Mouse (Mus musculus) heart, embryonic 14.5 days (tissue): ENCODE results near the gene Entr1. TPM values are rescaled to one million over a fixed set of nuclear protein-coding genes. Genes with fewer than 3 reads are reported as not detected.
"Not testable (repeated sequence)": the region's sequence is repeated elsewhere in the genome, so short reads cannot be mapped to it uniquely, and the experiment has no call there.

Source experiments
- ATAC-seq: fragments of 200-750 bp; cut with Nextera tagmentation; 2 replicates; pipeline ENCODE4 v1.8.0; 2017; ENCODE audit warnings: low read depth, moderate TSS enrichment; ENCODE audit not compliant: insufficient number of reproducible peaks, insufficient read depth, low FRiP score
- H3K27ac ChIP-seq, 2 experiments: fragments of 200-500 bp in 1 of 2; fragments of 300-500 bp in 1 of 2; sonication (generic) in 1 of 2; replicated peaks in 1 of 2; 2 replicates each; pipeline ENCODE4 v1.5.1; 2012 to 2014; ENCODE audit warnings: low read depth in 2 of 2, low read length in 2 of 2, control low read depth in 1 of 2, mild to moderate bottlenecking in 1 of 2, mixed read lengths in 1 of 2; ENCODE audit not compliant: control insufficient read depth in 1 of 2, insufficient read depth in 1 of 2
- H3K27me3 ChIP-seq: fragments of 300-500 bp; sonication (generic); 2 replicates; pipeline ENCODE4 v1.6.1; 2014; ENCODE audit warnings: mild to moderate bottlenecking, low read length, control low read depth; ENCODE audit not compliant: control insufficient read depth, insufficient read depth
- H3K36me3 ChIP-seq: fragments of 300-500 bp; sonication (generic); 2 replicates; pipeline ENCODE4 v1.6.1; 2014; ENCODE audit warnings: mild to moderate bottlenecking, control low read depth, low read length, mixed read lengths; ENCODE audit not compliant: control insufficient read depth, insufficient read depth
- H3K4me1 ChIP-seq, 2 experiments: fragments of 200-500 bp in 1 of 2; fragments of 300-500 bp in 1 of 2; sonication (generic) in 1 of 2; 2 replicates each; pipeline ENCODE4 v1.6.1; 2012 to 2014; ENCODE audit warnings: low read length in 2 of 2, control low read depth in 1 of 2, mixed read lengths in 1 of 2; ENCODE audit not compliant: control insufficient read depth in 2 of 2, insufficient read depth in 2 of 2
- H3K4me2 ChIP-seq: fragments of 300-500 bp; sonication (generic); 2 replicates; pipeline ENCODE4 v1.6.1; 2014; ENCODE audit warnings: mild to moderate bottlenecking, low read length
- H3K4me3 ChIP-seq, 2 experiments: fragments of 200-500 bp in 1 of 2; fragments of 300-500 bp in 1 of 2; sonication (generic) in 1 of 2; 2 replicates each; pipeline ENCODE4 v1.5.1; 2012 to 2014; ENCODE audit warnings: low read length in 2 of 2, mild to moderate bottlenecking in 2 of 2, control low read depth in 1 of 2, low read depth in 1 of 2, moderate library complexity in 1 of 2; ENCODE audit not compliant: control insufficient read depth in 1 of 2, insufficient read depth in 1 of 2
- H3K9ac ChIP-seq: fragments of 300-500 bp; sonication (generic); 2 replicates; pipeline ENCODE4 v1.6.1; 2014; ENCODE audit warnings: mild to moderate bottlenecking, low read length
- H3K9me3 ChIP-seq: fragments of 300-500 bp; sonication (generic); 2 replicates; pipeline ENCODE4 v1.6.1; 2016; ENCODE audit warnings: low read length, control low read depth; ENCODE audit not compliant: control insufficient read depth
- WGBS: fragments of 180-500 bp; shearing (Covaris S2); extraction: QIAGEN DNeasy Blood & Tissue Kit; methylation state at CpG from one replicate; pipeline ENCODE4 v1.1.7; 2014; 5-methylcytosine and 5-hydroxymethylcytosine counted together
- polyA plus RNA-seq: library from polyadenylated mRNA; unstranded; fragments of >200 nt; fragmentation: Nextera tagmentation; extraction: Ambion mirVana; gene quantifications from 2 replicates; pipeline ENCODE4 v1.2.1, GENCODE M21; 2014

Entr1 gene
- polyA plus RNA-seq, 1 experiment from 2014 or later, result 75.6 TPM

DNA sequence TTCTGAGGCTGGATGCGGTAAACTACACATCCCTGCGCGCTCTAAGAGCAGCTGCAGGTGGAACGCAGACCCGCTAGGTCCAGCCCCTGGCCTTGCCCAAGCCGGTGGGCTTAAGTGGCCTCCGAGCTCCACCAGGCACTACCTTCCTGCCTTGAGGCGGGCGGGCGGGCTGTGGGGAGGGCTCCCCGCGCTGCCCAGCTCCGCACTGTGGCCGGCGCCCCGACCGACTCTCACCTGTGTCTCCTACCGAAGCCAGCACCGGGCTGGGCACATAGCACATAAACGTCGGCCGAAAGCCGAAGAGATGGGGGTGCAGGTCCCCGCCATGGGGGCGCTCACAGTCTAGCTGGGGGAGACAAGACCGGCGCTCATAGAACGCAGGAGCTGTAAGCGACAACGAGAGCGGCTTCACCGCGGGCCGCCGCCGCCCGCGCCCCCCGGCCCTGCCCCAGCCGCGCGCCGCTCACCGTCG, 398 bp downstream of the Entr1 start:
- Histone ChIP-seq H3K27me3 (no peaks in the 10 kb centered on the region), H3K27ac (peak overlapping the region in 1 of 2 experiments; percentile 70; a peak in 2 of 4 replicates), H3K36me3 (peaks cover 75% of the 10 kb centered on the region), H3K4me3 (peak overlapping the region; percentile 94 to 97), H3K9ac (peak overlapping the region; percentile 96), H3K4me2 (peak overlapping the region; percentile 90), H3K9me3 (no peaks in the 10 kb centered on the region), H3K4me1 (peaks cover 5 to 15% of the 10 kb centered on the region in 2 experiments)
- peak; percentile 14; the same call in 1 of the 2 replicates for ATAC-seq
- WGBS, result under 1% methylated on average over 35 of the region's 45 CpGs

DNA sequence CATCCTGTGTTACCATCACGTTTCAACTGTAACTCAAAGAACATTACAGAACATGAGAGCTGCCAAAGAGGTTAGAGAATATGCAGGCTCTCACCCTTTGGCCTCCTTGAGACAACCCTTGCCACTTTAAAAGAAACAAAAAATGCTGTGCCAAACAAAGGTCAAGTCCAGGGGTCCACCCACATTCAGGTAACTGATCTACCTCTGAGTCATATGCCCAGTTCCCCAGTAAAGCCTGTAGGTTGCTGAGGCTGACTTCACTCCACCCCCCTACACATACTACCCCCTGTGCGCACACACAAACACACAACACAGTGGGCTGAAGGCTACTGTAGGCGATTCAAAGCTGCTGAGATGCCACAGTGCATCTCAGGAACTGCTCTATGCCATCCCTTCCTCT, 1.4 kb downstream of the Entr1 start:
- Histone ChIP-seq H3K27ac (no peak overlapping the region), H3K9ac (peak overlapping the region; percentile 96), H3K9me3 (no peaks in the 10 kb centered on the region), H3K27me3 (no peaks in the 10 kb centered on the region), H3K36me3 (peaks cover 75% of the 10 kb centered on the region), H3K4me3 (no peak overlapping the region), H3K4me2 (peak overlapping the region; percentile 90), H3K4me1 (peaks cover 5 to 15% of the 10 kb centered on the region in 2 experiments)
- 80% methylated on average over 3 of the region's 3 CpGs for WGBS
- no peak for ATAC-seq

DNA sequence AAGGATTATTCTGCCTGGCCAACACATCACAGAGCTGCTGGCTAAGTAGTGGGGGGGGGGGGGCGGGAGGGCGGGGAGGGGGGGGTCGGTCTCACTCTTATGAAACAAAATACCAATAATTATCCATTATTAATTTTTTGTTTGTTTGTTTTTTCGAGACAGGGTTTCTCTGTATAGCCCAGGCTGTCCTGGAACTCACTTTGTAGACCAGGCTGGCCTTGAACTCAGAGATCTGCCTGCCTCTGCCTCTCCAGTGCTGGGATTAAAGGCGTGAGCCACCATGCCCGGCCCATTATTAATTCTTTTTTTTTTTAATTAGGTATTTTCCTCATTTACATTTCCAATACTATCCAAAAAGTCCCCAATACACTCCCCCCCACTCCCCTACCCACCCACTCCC, 8.2 kb downstream of the Entr1 start:
- not testable (repeated sequence) for H3K27me3 ChIP-seq, H3K9me3 ChIP-seq, ATAC-seq, H3K4me1 ChIP-seq
- H3K4me3 ChIP-seq, result peak overlapping the region; percentile 61 to 80
- H3K36me3 ChIP-seq, result peaks cover 69% of the 10 kb centered on the region
- peak overlapping the region in 1 of 2 experiments; percentile 44; a peak in 2 of 4 replicates for H3K27ac ChIP-seq
- peak overlapping the region; percentile 82 for H3K9ac ChIP-seq
- 28% methylated on average over 6 of the region's 6 CpGs for WGBS
- H3K4me2 ChIP-seq, result peak overlapping the region; percentile 89

DNA sequence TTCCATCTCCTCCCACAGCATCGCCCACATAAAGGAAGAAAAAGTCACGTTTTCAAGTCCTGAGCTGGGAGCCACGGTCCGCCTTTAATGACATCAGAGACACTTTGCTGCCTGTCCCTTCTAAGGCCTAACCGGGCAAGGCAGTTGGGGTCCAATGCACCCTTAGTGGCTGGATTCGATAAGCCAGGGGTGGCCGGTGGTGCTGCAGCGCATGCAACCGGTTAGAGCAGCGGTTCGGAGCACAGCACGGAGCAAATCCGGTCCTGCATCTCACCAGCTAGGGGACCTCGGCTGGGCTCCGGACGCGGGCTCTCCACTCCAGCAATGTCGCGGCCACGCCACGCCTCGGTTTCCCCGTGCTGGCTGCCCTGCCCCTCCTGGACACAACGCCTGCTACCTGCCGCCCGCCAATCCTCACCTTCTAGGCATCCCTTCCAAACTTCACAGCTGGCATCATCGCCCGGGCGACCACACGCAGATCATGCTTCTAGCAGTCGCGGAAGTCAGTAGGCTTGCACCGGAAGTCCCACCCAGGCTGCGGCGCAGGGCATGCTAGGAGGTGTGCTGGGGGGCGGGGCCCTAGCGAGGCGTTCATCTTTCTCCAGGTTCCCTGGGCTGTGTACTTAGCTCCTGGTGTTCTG, 8.9 kb downstream of the Entr1 start, which contains the start of gene Snapc4:
TSS of gene Snapc4 (minus strand) at position 523 of the 641 bp plus-strand sequence.
- H3K4me1 ChIP-seq, result peaks cover 0 to 5% of the 10 kb centered on the region in 2 experiments; a peak in 1 of 4 replicates
- peaks cover 69% of the 10 kb centered on the region for H3K36me3 ChIP-seq
- under 1% methylated on average over 38 of the region's 38 CpGs for WGBS
- peak within 1 kb of the TSS; percentile 82 for H3K9ac ChIP-seq
- no peaks in the 10 kb centered on the region for H3K27me3 ChIP-seq
- peak; percentile 90 for ATAC-seq
- no peaks in the 10 kb centered on the region for H3K9me3 ChIP-seq
- H3K4me2 ChIP-seq, result peak within 1 kb of the TSS; percentile 89
- H3K27ac ChIP-seq, result peak within 1 kb of the TSS; percentile 19 to 44; a peak in 2 of 4 replicates
- H3K4me3 ChIP-seq, result peak within 1 kb of the TSS; percentile 61 to 80

DNA sequence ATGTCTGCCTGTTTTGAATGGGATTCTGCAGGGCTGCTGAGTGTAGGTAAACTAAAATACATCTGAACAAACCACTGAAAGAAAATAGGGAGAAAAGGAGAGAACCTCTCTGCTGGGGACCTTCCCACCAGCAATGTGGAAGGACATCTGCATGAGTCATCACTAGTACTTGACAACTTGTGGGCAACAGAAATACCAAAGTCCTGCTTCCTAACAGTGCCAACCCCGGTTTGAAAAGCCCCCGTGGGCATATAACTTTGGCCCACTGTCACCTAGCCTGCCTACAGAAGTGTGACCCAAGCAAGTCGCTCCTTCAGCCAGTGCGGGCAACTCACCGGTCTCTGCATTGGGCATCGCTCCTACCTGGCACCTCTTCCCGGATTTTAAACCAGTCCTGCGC, 16.7 kb downstream of the Entr1 start:
- Histone ChIP-seq H3K4me3 (no peak overlapping the region), H3K36me3 (peaks cover 99% of the 10 kb centered on the region), H3K4me1 (no peaks in the 10 kb centered on the region), H3K4me2 (no peak overlapping the region), H3K27ac (no peak overlapping the region), H3K9me3 (no peaks in the 10 kb centered on the region), H3K27me3 (no peaks in the 10 kb centered on the region), H3K9ac (no peak overlapping the region)
- no peak for ATAC-seq
- WGBS, result 93% methylated on average over 8 of the region's 8 CpGs

DNA sequence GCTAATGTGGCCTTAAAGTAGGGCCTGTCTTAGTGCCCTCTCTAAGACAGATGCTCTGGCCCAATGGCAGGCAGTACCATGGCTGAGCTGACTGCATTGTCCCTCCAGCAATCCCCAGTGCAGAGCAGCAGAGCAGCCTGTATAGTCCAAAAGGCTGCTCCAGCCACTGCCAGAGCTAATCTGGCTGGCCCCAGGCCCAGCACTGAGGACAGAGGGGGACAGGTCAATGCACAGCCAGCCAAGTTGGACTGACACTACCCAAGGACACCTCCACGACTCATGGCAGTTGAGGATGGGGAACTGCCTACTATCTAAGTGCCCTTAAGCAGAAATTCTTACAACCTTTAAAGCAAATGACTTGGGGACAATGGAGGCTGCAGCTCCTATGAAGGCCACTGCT, 20.5 kb downstream of the Entr1 start:
- 88% methylated on average over 1 of the region's 1 CpGs for WGBS
- H3K9me3 ChIP-seq, result no peaks in the 10 kb centered on the region
- ATAC-seq, result no peak
- H3K36me3 ChIP-seq, result peaks cover 99% of the 10 kb centered on the region
- H3K27ac ChIP-seq, result no peak overlapping the region
- H3K4me1 ChIP-seq, result peaks cover 8 to 16% of the 10 kb centered on the region in 2 experiments
- H3K9ac ChIP-seq, result no peak overlapping the region
- no peak overlapping the region for H3K4me3 ChIP-seq
- H3K27me3 ChIP-seq, result no peaks in the 10 kb centered on the region
- no peak overlapping the region for H3K4me2 ChIP-seq

DNA sequence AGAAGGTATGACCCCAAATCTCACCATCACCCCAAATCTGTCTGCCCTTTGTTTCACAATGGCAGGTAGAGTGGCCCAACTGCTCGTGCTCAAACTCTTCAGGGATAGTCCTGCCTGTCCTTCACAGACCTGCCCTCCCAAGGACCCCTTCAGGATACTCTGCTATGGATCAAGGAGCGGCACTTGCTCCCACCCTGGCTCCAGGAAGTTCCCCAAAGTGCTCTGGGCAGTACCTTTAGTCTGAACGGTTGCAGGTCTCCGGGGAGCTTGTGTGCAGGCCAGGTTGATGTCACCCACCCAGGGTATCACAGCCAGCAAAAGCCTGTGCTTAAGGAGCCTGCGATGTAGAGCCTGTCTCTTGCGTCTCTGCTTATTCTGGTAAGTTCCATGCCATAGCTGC, 21.2 kb downstream of the Entr1 start:
- no peak overlapping the region for H3K4me3 ChIP-seq
- no peak overlapping the region for H3K4me2 ChIP-seq
- H3K27ac ChIP-seq, result no peak overlapping the region
- H3K4me1 ChIP-seq, result peaks cover 8 to 16% of the 10 kb centered on the region in 2 experiments
- H3K27me3 ChIP-seq, result no peaks in the 10 kb centered on the region
- H3K36me3 ChIP-seq, result peaks cover 97% of the 10 kb centered on the region
- no peak overlapping the region for H3K9ac ChIP-seq
- 95% methylated on average over 6 of the region's 6 CpGs for WGBS
- no peak for ATAC-seq
- H3K9me3 ChIP-seq, result no peaks in the 10 kb centered on the region
